Mouse (Mus musculus) mouse embryonic stem cell (cell line): Measurements from ENCODE around the gene Bsph2.

Experiments
- in situ Hi-C, 2 experiments: fragments of 300-500 bp; cut with MboI; formaldehyde crosslinking; loops; 1 replicate in 1 of 2; 3 replicates in 1 of 2; pipeline ENCODE4 v1.14.3; 2019 to 2020; ENCODE audit warnings: low sequenced_read_pairs in 2 of 2, low pct_unique_long_range_greater_than_20kb in 1 of 2, mixed read lengths in 1 of 2; ENCODE audit not compliant: unreplicated experiment in 1 of 2

Bsph2 gene

DNA sequence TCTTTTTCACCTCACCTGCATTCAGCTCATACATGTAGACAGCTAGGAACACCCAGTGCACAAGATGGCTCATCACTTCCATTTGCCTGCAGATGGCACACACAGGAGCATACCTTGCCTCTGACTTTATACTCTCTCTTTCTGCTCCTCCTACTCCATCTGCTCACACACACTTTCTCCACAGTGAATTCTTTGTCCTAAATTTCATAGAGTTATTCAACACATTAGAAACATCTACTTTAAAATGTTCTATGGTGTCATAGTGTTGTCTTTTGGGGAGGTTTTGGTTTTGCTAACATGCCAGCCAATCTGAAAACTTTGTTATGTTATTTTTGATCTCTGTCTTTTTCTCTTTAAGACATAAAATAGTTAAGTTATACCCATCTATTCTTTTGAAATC lies at the start of gene Bsph2:
Bsph2 (minus strand) TSS at position 101 of the 400 bp plus-strand sequence.
- in situ Hi-C loops, result loop anchor here in 1 of 2 experiments (25.0 kb wide), 1 partner anchor 91 kb away; no protein-coding TSS in a partner anchor

DNA sequence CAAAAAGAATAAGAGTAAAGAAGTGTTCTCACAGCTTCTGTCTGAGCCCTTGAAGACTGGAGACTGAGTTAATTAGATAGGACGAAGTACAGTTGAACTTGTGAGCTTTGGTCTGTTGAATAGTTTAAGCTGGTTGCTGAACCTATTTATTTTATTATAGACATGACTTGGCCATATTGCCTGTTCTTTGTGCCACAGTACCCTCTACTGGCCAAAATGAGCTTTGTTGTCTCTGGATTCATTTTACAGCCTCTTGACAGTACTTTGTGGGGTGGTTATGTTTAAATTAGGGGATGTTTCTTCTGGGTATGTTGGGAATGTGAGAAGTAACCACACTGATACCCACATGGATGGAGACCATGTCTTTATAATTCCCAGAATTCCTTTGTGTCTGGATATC lies 59.3 kb downstream of the Bsph2 start:
- in situ Hi-C loops, result no loop called here
